Mouse (Mus musculus) thymus, adult 18-20 months (tissue): ENCODE results near the gene Nsfl1c.
"Not testable (repeated sequence)": the region's sequence is repeated elsewhere in the genome, so short reads cannot be mapped to it uniquely, and the experiment has no call there.

Experiments used
- DNase-seq, 2 experiments: peaks; one replicate each; pipeline ENCODE4 v3.0.0; 2022; ENCODE audit warnings: mixed read lengths in 2 of 2

Gene Nsfl1c

GRCm38 (mm10) chr2:151494035-151494803 lies at the start of gene Nsfl1c:
Gene Nsfl1c (plus strand): TSS chr2:151494182.
- DNase-seq: peak; percentile 82 to 84

GRCm38 (mm10) chr2:151476053-151476452 lies 17.9 kb upstream of the Nsfl1c start, which contains the start of gene 4921509C19Rik:
Gene 4921509C19Rik (minus strand): TSS chr2:151476153.
- DNase-seq: not testable (repeated sequence)

- DNase-seq: no peak
These were observed 7.5 kb upstream of the Nsfl1c start for GRCm38 (mm10) chr2:151486496-151486895.

- DNase-seq: no peak
These were observed 4.4 kb downstream of the Nsfl1c start for GRCm38 (mm10) chr2:151498358-151498757.

- no peak for DNase-seq
These were observed 6.5 kb downstream of the Nsfl1c start for GRCm38 (mm10) chr2:151500442-151501007.

- no peak for DNase-seq
These were observed 10.2 kb downstream of the Nsfl1c start for GRCm38 (mm10) chr2:151504226-151504625.

GRCm38 (mm10) chr2:151512199-151512598 lies 18.2 kb downstream of the Nsfl1c start:
- no peak for DNase-seq

GRCm38 (mm10) chr2:151513525-151514285 lies 19.7 kb downstream of the Nsfl1c start:
- peak in 1 of 2 experiments; percentile 13 for DNase-seq

GRCm38 (mm10) chr2:151519000-151519399 lies 25.0 kb downstream of the Nsfl1c start:
- DNase-seq: no peak

GRCm38 (mm10) chr2:151524324-151525041 lies 30.5 kb downstream of the Nsfl1c start:
- DNase-seq: no peak

- no peak for DNase-seq
These were observed 31.5 kb downstream of the Nsfl1c start for GRCm38 (mm10) chr2:151525520-151525919.

GRCm38 (mm10) chr2:151528066-151528465 lies 34.1 kb downstream of the Nsfl1c start:
- peak; percentile 67 to 80 for DNase-seq

- DNase-seq: no peak
These were observed 35.2 kb downstream of the Nsfl1c start for GRCm38 (mm10) chr2:151529169-151529568.

GRCm38 (mm10) chr2:151530378-151531230 lies 36.6 kb downstream of the Nsfl1c start:
- DNase-seq: peak; percentile 44 to 66

GRCm38 (mm10) chr2:151533632-151534031 lies 39.6 kb downstream of the Nsfl1c start:
- DNase-seq: no peak

GRCm38 (mm10) chr2:151535961-151536617 lies 42.1 kb downstream of the Nsfl1c start:
- DNase-seq: peak in 1 of 2 experiments; percentile 35

GRCm38 (mm10) chr2:151536618-151536974 lies 42.6 kb downstream of the Nsfl1c start:
- DNase-seq: no peak

- no peak for DNase-seq
These were observed 44.7 kb downstream of the Nsfl1c start for GRCm38 (mm10) chr2:151538646-151539045.

GRCm38 (mm10) chr2:151542323-151543062 lies 48.5 kb downstream of the Nsfl1c start, which contains the start of gene Fkbp1a:
Gene Fkbp1a (plus strand): TSS chr2:151542483.
- peak; percentile 88 to 92 for DNase-seq
